Mouse (Mus musculus): Measurements from ENCODE around the gene Synj2.
"Not testable (repeated sequence)": the region's sequence is repeated elsewhere in the genome, so short reads cannot be mapped to it uniquely, and the experiment has no call there.

The Synj2 gene

GRCm38 (mm10) chr17:6001836-6002235, 60.8 kb downstream of the Synj2 start:
- DNase-seq: no peak

- DNase-seq: no peak
Measured at GRCm38 (mm10) chr17:6002563-6002962, 61.5 kb downstream of the Synj2 start.

- no peak for DNase-seq
Measured at GRCm38 (mm10) chr17:6003661-6004060, 62.6 kb downstream of the Synj2 start.

GRCm38 (mm10) chr17:6005246-6005637, 64.2 kb downstream of the Synj2 start:
- DNase-seq: no peak

GRCm38 (mm10) chr17:6005638-6006471, 64.8 kb downstream of the Synj2 start:
- peak; percentile 55 for DNase-seq

- DNase-seq: no peak
Measured at GRCm38 (mm10) chr17:6007101-6007780, 66.2 kb downstream of the Synj2 start.

- no peak for DNase-seq
Measured at GRCm38 (mm10) chr17:6007902-6008301, 66.8 kb downstream of the Synj2 start.

- no peak for DNase-seq
Measured at GRCm38 (mm10) chr17:6008590-6008989, 67.5 kb downstream of the Synj2 start.

- no peak for DNase-seq
Measured at GRCm38 (mm10) chr17:6009606-6010005, 68.5 kb downstream of the Synj2 start.

GRCm38 (mm10) chr17:6013079-6013478, 72.0 kb downstream of the Synj2 start:
- DNase-seq: no peak

GRCm38 (mm10) chr17:6014985-6015384, 73.9 kb downstream of the Synj2 start:
- DNase-seq: no peak

- no peak for DNase-seq
Measured at GRCm38 (mm10) chr17:6016213-6016780, 75.2 kb downstream of the Synj2 start.

- no peak for DNase-seq
Measured at GRCm38 (mm10) chr17:6017268-6017667, 76.2 kb downstream of the Synj2 start.

- DNase-seq: no peak
Measured at GRCm38 (mm10) chr17:6018348-6018747, 77.3 kb downstream of the Synj2 start.

- no peak for DNase-seq
Measured at GRCm38 (mm10) chr17:6019776-6020175, 78.7 kb downstream of the Synj2 start.

- DNase-seq: no peak
Measured at GRCm38 (mm10) chr17:6020636-6021035, 79.6 kb downstream of the Synj2 start.

- not testable (repeated sequence) for DNase-seq
Measured at GRCm38 (mm10) chr17:6021374-6021789, 80.3 kb downstream of the Synj2 start.

GRCm38 (mm10) chr17:6025831-6026230, 84.8 kb downstream of the Synj2 start:
- no peak for DNase-seq

GRCm38 (mm10) chr17:6035661-6036060, 94.6 kb downstream of the Synj2 start:
- DNase-seq: no peak

- DNase-seq: no peak
Measured at GRCm38 (mm10) chr17:6036458-6036857, 95.4 kb downstream of the Synj2 start.

- no peak for DNase-seq
Measured at GRCm38 (mm10) chr17:6036872-6037271, 95.8 kb downstream of the Synj2 start.

- DNase-seq: no peak
Measured at GRCm38 (mm10) chr17:6037507-6037906, 96.4 kb downstream of the Synj2 start.

GRCm38 (mm10) chr17:6052801-6053200, 111.7 kb downstream of the Synj2 start:
- no peak for DNase-seq

GRCm38 (mm10) chr17:6054934-6055355, 113.9 kb downstream of the Synj2 start:
- no peak for DNase-seq
